Mouse (Mus musculus) liver, embryonic 14.5 days (tissue): ENCODE measurements around the gene Gm10762. TPM values are rescaled to one million over a fixed set of nuclear protein-coding genes. Genes with fewer than 3 reads are reported as not detected.

Source experiments
- ATAC-seq: fragments of 200-750 bp; cut with Nextera tagmentation; 2 replicates; pipeline ENCODE4 v1.8.0; 2017; ENCODE audit warnings: moderate number of reproducible peaks, mild to moderate bottlenecking, moderate library complexity; ENCODE audit not compliant: insufficient read depth
- DNase-seq, 3 experiments: peaks; one replicate each; pipeline ENCODE4 v3.0.0-alpha.2; 2012 to 2013; ENCODE audit warnings: low read depth in 3 of 3, low spot score in 3 of 3
- H3K27ac ChIP-seq: fragments of 300-500 bp; sonication (generic); 2 replicates; pipeline ENCODE4 v1.5.1; 2014; ENCODE audit warnings: moderate library complexity, mild to moderate bottlenecking, control low read depth, inconsistent platforms
- H3K27me3 ChIP-seq: fragments of 300-500 bp; sonication (generic); 2 replicates; pipeline ENCODE4 v1.6.1; 2014; ENCODE audit warnings: mild to moderate bottlenecking, low read length, moderate library complexity; ENCODE audit not compliant: control insufficient read depth, insufficient read depth
- H3K36me3 ChIP-seq: fragments of 300-500 bp; sonication (generic); replicated peaks from 2 replicates; pipeline ENCODE4 v1.6.1; 2014; ENCODE audit warnings: low read depth; ENCODE audit not compliant: control insufficient read depth, insufficient read depth
- H3K4me1 ChIP-seq, 2 experiments: fragments of 200-500 bp in 1 of 2; fragments of 300-500 bp in 1 of 2; sonication (generic) in 1 of 2; replicated peaks; 2 replicates each; pipeline ENCODE4 v1.6.1; 2012 to 2014; ENCODE audit warnings: antibody characterized with exemption in 1 of 2, inconsistent platforms in 1 of 2, low read length in 1 of 2; ENCODE audit not compliant: control insufficient read depth in 2 of 2, insufficient read depth in 2 of 2
- H3K4me2 ChIP-seq: fragments of 300-500 bp; sonication (generic); 2 replicates; pipeline ENCODE4 v1.6.1; 2014; ENCODE audit warnings: low read depth, mild to moderate bottlenecking, control low read depth, moderate library complexity
- H3K4me3 ChIP-seq, 2 experiments: fragments of 200-500 bp in 1 of 2; fragments of 300-500 bp in 1 of 2; sonication (generic) in 1 of 2; 2 replicates each; pipeline ENCODE4 v1.5.1; 2012 to 2014; ENCODE audit warnings: low read depth in 2 of 2, low read length in 2 of 2, mild to moderate bottlenecking in 2 of 2, control low read depth in 1 of 2, inconsistent platforms in 1 of 2, moderate library complexity in 1 of 2; ENCODE audit not compliant: insufficient read depth in 1 of 2
- H3K9ac ChIP-seq: fragments of 300-500 bp; sonication (generic); replicated peaks from 2 replicates; pipeline ENCODE4 v1.6.1; 2014; ENCODE audit warnings: mild to moderate bottlenecking, control low read depth, moderate library complexity
- H3K9me3 ChIP-seq: fragments of 300-500 bp; sonication (generic); 2 replicates; pipeline ENCODE4 v1.6.1; 2016; ENCODE audit warnings: low read length, mixed read lengths; ENCODE audit not compliant: control insufficient read depth
- CTCF ChIP-seq: IDR thresholded peaks from 2 replicates; pipeline ENCODE4 v1.5.1; 2016; ENCODE audit warnings: antibody characterized with exemption, low read depth, control low read depth
- EP300 ChIP-seq: IDR thresholded peaks from 2 replicates; pipeline ENCODE4 v1.6.1; 2016; ENCODE audit warnings: antibody characterized with exemption, low read depth
- WGBS: fragments of 180-500 bp; shearing (Covaris S2); extraction: QIAGEN DNeasy Blood & Tissue Kit; methylation state at CpG from one replicate; pipeline ENCODE4 v1.1.7; 2014; ENCODE audit not compliant: insufficient replicate concordance; 5-methylcytosine and 5-hydroxymethylcytosine counted together
- polyA plus RNA-seq, 2 experiments: library from polyadenylated mRNA; depleted of rRNA in 1 of 2; stranded (reverse) in 1 of 2; unstranded in 1 of 2; fragments of >200 nt; fragmentation: Nextera tagmentation in 1 of 2; extraction: Ambion mirVana in 1 of 2; gene quantifications; 2 replicates each; pipeline versions ENCODE4 v1.2.1 to v1.2.3; 2012 to 2014

Gm10762 gene
- polyA plus RNA-seq, 2 experiments: 1.8 to 2.4 TPM

- no peak for TF ChIP-seq CTCF
- Histone ChIP-seq H3K27ac (no peak overlapping the region), H3K4me2 (peak overlapping the region; percentile 84; the same call in 1 of the 2 replicates), H3K36me3 (no peaks in the 10 kb centered on the region), H3K4me3 (no peak overlapping the region; a peak in 1 of 4 replicates), H3K4me1 (peaks cover 8% of the 10 kb centered on the region in 2 experiments; a peak in 3 of 4 replicates), H3K9ac (no peak overlapping the region), H3K27me3 (no peaks in the 10 kb centered on the region), H3K9me3 (no peaks in the 10 kb centered on the region)
- WGBS: 75% methylated on average over 5 of the region's 5 CpGs
- no peak for ATAC-seq
- DNase-seq: no peak
Measured at GRCm38 (mm10) chr2:128965505-128966105, 1.9 kb downstream of the Gm10762 start.

DNA sequence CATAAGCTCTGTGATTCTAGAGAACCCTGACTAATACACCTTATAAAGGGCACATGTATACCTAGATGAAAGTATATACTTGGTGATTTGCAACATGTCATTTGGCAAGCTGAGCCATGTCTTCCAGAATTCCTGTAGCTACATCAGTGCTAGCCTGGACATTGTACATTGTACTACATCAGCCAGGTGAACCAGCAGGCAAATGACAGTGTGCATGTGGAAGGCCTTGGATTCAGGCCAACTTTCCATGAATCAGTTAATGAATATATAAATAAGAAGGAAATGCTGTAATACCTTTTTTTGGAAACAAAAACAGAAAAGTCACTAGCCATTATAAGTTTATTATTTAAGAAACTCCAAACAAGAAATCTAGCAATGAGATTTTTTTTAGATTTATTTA, 13.3 kb downstream of the Gm10762 start:
- H3K9me3 ChIP-seq: no peaks in the 10 kb centered on the region
- H3K4me3 ChIP-seq: no peak overlapping the region
- no peak overlapping the region for H3K4me2 ChIP-seq
- H3K4me1 ChIP-seq: no peaks in the 10 kb centered on the region
- no peak for TF ChIP-seq EP300
- no peak for TF ChIP-seq CTCF
- no peaks in the 10 kb centered on the region for H3K36me3 ChIP-seq
- H3K9ac ChIP-seq: no peak overlapping the region
- H3K27me3 ChIP-seq: no peaks in the 10 kb centered on the region
- no peak overlapping the region for H3K27ac ChIP-seq
- no peak for ATAC-seq
- DNase-seq: no peak

GRCm38 (mm10) chr2:128947962-128948588, 19.4 kb downstream of the Gm10762 start:
- H3K36me3 ChIP-seq: no peaks in the 10 kb centered on the region
- 34% methylated on average over 6 of the region's 6 CpGs for WGBS
- ATAC-seq (no peak), DNase-seq (peak; percentile 31 to 49 (median 41))
- H3K27me3 ChIP-seq: no peaks in the 10 kb centered on the region
- H3K4me2 ChIP-seq: no peak overlapping the region
- H3K9me3 ChIP-seq: no peaks in the 10 kb centered on the region
- H3K4me1 ChIP-seq: peaks cover 3% of the 10 kb centered on the region in 2 experiments; a peak in 2 of 4 replicates
- no peak overlapping the region for H3K4me3 ChIP-seq
- no peak overlapping the region for H3K27ac ChIP-seq
- no peak overlapping the region for H3K9ac ChIP-seq
- peak; percentile 80 for TF ChIP-seq CTCF
- TF ChIP-seq EP300: no peak

DNA sequence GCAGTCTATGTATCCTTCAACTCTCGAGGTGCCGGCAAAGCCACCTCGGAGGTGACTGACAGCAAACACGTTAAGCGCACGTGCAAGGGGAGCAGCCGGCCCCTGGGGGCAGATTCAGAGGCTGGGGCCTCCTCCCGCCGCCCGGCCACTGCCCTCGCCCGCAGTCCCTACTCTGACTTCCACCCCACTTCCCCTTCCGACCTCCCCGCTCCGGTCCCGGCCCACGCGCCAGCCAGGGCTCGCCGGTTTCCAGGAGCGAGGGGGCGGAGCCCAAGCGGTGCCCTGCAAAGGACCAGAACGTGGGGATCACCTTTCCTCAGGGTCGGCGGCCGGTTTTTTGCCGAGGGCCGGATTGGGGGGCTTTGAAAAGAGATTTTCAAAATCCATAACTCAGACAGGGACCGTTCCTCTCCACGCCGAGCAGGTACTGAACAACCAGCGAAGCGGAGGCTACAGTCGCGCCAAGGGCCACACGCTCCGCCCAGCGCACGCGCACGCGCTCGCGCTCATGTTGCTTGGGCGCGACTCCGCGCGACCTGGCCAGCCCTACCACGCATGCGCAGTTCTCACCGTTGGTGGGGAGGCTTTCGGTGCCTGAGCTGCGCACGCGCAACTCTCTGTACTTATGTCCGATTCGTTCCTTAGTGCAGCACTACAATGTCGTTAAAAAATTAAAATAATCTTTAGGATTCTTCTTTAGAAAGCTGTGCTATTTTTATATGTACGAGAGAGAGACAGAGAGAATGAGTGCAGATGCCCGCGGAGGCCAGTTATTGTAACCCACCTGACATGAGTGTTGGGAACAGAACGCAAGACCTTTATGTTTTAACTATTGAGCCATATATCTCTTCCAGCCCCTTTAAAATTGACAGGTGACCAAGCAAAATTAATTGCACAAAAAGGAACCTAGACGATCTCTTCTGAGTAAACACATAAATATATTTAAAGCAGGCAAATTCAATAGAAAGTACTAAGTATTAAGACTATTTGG, 23.7 kb downstream of the Gm10762 start, which contains the start of gene Zc3h8:
Gene Zc3h8 (minus strand): TSS at position 540 of the 991 bp plus-strand sequence.
- 2% methylated on average over 65 of the region's 65 CpGs for WGBS
- H3K36me3 ChIP-seq: no peaks in the 10 kb centered on the region; the same call in 1 of the 2 replicates
- H3K27me3 ChIP-seq: no peaks in the 10 kb centered on the region
- DNase-seq (peak; percentile 93 to 94 (median 93)), ATAC-seq (peak; percentile 97)
- peaks cover 6 to 7% of the 10 kb centered on the region in 2 experiments; a peak in 2 of 4 replicates for H3K4me1 ChIP-seq
- H3K9ac ChIP-seq: peak within 1 kb of the TSS; percentile 72
- no peaks in the 10 kb centered on the region for H3K9me3 ChIP-seq
- TF ChIP-seq EP300 (no peak), CTCF (no peak)
- H3K4me2 ChIP-seq: peak within 1 kb of the TSS; percentile 98
- H3K27ac ChIP-seq: peak within 1 kb of the TSS; percentile 55
- peak within 1 kb of the TSS; percentile 74 to 88 for H3K4me3 ChIP-seq

DNA sequence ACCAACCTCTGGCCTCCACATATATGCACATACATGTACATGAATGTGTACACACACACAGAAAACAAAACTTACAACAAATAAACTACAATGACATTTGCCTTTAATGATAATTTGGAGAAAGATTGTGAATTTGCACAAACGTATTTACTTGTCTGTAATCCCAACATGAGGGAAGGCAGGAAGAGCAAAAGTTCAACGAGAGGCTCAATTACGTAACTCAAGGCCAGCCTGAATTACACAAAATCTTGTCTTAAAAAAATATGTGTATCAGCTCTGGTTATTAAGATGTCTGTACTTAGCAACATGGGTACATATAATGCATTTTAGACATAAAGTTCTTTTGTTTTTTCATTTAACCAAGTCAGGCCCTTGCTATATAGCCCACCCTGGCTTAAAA, 31.3 kb downstream of the Gm10762 start:
- no peak overlapping the region for H3K4me2 ChIP-seq
- DNase-seq (no peak), ATAC-seq (no peak)
- no peaks in the 10 kb centered on the region for H3K4me1 ChIP-seq
- H3K27me3 ChIP-seq: no peaks in the 10 kb centered on the region
- no peaks in the 10 kb centered on the region for H3K9me3 ChIP-seq
- no peak overlapping the region for H3K27ac ChIP-seq
- H3K9ac ChIP-seq: no peak overlapping the region
- no peak for TF ChIP-seq CTCF
- TF ChIP-seq EP300: no peak
- peaks cover 4% of the 10 kb centered on the region for H3K36me3 ChIP-seq
- no peak overlapping the region for H3K4me3 ChIP-seq
- WGBS: 75% methylated on average over 3 of the region's 3 CpGs
